Mouse (Mus musculus) MN1 (cell line): ENCODE data around the gene Nfkbil1.

ENCODE experiments used
- DNase-seq: peaks from one replicate; pipeline ENCODE4 v3.0.0-alpha.2; 2016; ENCODE audit warnings: low spot score

Gene Nfkbil1

DNA sequence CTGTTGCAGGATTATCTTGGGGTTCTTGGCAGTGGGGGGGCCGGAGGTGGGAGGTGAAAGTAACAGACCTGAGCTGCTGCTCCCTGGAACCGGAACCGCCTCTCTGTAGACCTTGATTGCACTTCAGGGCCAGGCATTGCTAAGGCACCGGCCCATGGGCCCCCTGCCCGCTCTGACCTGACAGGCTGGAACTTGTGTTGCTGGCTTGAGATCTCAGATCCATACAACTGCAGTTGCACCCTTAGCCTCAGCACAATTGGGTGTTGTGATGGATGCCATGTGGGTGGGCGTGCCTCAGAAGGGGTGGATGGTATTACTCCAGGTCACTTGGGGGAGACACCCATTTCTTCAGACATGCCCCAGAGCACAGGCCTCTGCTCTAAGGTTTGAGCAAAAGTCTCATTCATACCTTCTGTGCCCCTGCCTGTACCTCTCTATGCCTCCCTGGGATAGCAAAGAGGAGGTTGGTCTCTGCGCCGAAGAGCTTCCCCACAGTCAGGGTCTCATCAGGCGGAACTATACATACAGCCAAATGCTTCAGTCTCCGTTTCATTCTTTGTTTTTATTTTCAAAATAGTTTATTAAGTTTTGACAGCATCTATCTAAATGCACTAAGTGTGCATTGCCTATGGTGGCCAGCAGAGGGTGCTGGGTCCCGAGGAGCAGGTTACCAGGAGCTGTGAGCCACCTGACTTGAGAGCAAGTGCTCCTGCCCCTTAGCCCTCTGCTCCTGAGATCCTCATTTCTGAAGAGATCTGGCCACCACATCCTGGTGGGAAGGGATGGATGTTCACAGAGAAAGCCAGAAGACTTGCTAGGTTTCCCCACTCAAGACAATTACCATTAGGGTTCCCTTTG is 18.9 kb upstream of the Nfkbil1 start:
- peak; percentile 64 for DNase-seq

DNA sequence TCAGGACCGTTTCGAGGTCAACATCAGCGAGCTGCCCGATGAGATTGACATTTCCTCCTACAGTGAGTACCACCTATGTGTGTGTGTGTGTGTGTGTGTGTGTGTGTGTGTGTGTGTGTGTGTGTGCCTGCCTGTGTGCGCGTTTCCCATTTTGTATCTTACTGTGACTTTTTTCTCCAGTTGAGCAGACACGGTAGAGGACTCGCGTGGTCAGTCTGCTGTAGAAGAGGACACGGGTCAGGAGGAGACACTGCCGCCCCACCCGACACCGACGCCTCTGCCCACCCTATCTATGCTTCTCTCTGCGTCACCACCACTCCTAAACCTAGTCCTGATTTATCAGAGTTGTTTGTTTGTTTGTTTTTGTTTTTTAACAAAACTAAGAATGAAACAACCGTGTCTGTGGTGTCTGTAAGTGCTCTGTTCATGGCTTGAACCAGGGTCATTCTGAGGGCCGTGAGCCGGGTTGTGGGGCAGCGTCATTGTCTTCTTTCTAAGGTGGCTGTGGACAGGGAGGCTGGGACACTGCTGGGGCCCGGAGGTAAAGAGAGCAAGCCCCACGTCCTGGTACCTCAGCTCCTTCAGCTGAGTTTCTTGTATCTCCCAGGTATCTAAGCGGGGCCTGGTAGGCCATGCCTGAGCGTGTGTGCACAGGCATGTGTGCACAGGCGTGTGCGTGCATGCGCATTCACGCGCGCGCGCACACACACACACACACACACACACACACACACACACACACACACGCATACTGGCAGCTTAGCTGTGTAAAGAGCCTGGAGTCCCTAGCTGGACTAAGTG is 17.9 kb upstream of the Nfkbil1 start:
- DNase-seq: no peak

DNA sequence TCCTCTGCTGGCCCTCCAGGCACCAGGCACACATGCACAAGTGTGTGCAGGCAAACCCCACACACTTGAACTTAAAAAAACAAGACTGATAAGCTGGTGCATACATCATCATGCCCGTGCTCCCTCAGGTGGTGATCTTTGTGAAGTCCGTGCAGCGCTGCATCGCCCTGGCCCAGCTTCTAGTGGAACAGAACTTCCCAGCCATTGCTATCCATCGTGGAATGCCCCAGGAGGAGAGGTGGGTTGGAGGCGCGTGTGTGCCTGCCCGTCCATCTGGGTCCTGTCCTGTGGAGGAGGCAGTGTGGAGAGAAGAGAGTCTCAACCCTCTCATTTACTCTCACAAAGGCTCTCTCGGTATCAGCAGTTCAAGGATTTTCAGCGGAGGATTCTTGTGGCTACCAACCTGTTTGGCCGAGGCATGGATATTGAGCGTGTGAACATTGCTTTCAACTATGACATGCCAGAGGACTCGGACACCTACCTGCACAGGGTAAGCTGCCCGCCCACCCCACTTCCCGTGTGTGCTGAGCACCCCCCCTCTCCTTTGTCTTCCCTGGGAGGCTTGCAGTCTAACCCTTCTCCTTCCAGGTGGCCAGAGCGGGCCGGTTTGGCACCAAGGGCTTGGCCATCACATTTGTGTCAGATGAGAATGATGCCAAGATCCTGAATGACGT is 17.2 kb upstream of the Nfkbil1 start:
- DNase-seq: no peak

DNA sequence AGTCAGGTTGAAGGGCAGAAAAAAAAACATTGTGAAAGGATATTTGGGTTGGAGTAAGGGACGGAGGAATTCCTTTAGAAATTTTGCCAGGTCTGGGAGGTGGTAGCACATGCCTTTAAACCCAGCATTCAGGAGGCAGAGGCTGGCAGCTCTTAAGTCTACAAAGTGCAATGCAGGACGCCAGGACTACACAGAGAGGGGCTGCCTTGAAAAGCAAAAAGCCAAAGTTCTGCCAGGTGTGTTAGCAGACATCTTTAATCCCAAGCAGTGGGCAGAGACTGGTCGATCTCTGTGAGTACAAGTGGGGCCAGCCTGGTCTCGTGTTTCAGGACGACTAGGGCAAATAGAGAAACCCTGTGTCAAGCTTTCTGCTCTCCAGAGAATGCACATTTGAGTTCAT is 16.4 kb upstream of the Nfkbil1 start:
- DNase-seq: no peak

DNA sequence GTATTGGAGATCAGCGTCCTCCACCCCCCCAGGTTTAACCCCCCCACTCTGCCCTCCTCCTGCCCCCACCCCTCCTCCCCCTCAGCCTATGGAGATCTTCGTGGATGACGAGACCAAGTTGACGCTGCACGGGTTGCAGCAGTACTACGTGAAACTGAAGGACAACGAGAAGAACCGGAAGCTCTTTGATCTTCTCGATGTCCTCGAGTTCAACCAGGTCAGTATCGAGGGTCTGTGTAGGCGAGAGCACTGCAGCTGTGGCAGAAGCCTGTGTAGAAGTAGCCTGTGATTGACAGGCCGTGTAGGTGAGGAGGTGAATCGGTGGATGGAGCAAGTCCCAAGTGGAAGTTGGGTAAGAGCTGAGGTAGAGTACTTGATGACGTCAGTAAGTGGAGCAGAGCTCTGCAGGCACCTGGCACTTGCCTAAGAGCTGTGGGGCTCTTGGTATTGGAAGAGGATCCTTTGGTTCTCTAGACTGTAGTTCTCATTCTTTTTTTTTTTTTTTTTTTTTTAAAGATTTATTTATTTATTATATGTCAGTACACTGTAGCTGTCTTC is 15.6 kb upstream of the Nfkbil1 start:
- no peak for DNase-seq

DNA sequence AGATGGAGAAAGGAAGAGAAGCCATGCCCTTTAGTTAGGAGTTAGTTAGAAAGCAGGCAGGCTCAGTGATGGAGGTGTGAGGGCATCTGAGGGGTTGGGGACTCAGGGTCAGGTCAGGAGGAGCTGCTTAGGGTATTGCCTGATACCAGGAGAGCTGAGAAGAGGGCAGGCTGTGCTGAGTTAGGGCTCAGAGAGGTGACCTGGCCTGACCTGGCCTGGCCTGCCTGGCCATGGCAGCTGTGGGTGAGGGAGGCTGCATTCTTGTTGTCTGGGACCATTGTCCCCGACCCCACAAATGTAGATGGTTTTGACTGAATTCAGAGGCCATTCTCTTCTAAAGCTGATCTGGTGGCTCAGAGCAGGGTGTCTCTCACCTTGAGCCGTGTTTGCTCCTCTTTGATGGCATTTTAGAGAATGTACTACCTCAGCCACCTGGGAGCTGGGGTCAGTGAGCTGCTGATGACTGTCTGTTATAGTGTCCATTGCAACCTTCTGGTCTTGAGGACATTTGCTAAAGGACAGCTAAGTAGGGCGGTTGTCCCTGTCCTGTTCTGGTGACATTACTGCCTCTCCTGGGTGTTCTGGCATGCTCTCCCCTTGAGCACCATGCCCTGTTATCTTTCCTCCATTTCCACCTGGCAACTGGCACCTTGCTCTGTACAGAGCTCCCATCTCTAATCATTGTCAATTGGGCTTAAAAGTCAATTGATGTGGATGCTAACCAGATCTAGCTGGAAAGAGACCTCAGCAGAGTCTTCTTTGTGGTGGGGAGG is 14.9 kb upstream of the Nfkbil1 start:
- DNase-seq: no peak

DNA sequence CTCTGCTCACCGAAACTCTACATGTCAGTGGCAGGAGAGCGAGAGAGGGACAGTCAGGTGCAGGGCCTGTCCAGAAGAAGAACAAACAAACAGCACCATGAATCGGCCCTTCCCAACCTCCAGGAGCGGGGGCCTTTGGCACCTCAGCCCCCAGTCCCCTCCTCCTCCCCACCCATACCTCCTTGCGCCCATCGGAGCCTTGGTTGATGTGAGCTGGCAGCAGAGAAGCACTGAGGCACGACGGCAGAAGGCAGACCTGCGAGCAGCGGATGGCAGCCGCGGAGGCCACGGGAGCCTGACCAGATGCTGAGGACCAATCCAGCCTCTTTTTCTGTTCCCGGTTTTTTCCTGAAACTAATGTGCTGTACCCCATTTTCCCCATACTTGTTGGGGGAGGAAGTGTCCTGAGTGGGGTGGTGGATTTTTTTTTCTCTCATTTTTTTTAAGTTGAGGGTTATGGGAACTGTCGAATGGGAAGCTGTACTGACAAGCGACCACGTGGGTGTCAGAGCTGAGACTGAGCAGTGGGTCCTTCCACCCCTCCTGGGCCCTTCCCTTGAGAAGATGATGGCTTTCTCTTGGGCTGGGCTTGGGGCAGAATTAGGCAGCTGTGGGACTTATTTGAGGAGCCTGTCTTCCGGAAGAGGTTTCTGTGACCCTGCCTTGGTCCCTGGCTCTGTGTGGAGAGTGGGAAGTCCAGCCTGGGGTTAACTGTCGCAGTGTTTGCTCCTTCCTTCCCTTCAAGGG is 14.0 kb upstream of the Nfkbil1 start:
- no peak for DNase-seq

DNA sequence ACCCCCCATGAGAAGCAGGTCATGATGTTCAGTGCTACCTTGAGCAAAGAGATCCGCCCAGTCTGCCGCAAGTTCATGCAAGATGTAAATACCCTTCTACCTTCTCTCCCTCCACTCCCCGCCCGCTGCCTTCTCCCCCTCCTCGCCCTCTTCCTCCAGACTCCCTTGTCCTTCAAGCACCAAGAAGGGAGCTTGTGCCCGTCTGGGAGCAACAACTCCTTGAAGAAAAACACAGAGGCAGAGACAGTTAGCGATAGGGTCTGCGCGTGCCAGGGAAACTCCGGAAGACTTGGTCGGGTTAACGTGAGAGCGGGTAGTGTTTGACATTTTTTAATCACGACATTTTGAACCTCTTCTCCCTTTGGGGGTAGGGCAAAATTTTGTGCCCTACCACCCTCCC is 13.4 kb upstream of the Nfkbil1 start:
- DNase-seq: no peak

DNA sequence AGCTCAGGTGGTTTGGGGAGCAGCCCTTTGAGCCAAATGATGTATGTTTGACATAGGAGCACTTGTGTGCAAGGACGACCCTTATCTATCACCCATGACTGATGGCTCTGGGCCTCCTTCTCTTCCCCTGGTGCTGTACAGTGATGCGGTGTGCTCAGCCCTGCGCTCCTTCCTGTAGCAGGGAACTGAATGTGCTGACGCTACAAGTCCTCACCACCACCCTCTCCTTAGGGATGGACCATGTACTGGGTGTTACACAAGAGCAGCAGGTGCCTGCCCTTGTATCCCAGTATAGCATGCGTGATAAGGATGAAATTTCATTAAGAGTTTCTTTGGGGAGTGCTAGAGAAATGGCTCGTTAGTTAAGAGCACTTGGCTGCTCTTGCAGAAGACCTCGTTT is 11.6 kb upstream of the Nfkbil1 start:
- no peak for DNase-seq

DNA sequence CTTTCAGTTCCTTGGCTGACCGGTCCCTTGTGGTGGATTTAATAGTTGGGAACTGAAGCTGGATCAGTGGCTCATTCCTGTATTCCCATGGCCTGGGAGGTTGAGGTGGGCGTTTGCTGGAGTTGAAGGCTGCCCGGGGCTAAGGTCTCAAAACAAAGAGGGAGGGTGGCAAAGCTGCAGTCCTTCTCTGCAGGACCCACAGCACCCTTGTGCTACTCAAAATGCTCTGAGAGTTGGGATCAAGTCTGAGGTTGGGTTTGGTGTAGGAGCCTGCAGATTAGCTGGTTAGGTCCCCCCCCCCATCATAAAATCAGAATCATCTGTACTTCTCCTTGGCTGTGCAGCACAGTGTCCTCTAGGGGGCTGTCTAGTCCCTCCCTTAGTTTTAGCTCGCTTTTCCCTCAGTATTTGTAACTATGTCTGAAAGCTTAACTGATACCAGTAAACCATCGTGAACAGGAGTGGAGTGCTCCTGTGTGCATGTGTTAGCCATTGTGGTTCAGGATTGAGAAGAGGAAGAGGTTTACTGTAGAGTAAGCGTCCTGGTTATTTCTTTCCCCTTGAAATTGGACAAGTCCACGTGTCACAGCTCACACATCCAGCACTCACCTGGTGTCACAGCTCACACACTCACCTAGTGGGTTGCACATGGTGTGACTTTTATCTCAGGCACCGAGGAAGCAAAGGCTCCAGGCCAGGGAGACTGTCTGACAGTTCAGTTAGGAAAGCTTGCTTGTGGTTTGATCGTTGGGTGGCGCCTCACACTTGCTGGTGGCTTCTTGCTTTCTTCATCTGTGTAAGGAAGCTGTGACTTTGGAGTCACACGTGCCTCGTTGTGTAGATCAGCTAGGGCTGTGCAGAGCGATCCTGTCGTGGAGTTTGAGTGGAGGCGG is 10.4 kb upstream of the Nfkbil1 start:
- DNase-seq: no peak

DNA sequence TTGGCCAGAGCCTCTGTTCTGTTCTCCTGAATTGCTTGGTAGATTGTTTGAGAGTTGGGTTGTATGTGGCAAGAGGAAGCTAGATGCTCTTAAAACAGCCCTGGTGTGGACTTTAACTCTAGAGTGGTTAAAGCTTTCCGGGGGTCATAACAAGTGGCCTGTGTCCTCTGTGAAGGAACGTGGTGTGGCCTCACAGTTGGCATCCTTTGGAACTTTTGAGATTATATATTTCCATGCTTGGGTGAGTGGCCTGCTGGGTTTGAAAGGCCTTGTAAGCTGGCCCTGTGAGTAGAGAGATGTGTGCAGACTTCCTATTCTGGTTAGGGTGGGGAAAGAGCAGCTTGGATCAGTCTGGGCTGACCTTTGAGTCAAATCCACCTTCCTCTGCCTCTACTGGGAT is 9.4 kb upstream of the Nfkbil1 start:
- DNase-seq: no peak

DNA sequence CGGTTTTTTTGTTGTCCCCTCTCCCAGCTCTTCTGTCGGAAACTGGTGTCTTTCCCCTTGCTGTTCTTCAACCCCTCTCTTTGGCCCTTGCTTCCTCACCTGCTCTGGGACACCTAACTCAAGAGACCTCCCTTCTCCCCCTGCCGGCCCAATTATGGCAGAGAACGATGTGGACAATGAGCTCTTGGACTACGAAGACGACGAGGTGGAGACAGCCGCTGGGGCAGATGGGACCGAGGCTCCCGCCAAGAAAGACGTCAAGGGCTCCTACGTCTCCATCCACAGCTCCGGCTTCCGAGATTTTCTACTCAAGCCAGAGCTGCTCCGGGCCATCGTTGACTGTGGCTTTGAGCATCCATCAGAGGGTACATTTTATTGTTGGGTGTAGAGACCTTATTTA is 7.5 kb upstream of the Nfkbil1 start:
- DNase-seq: peak; percentile 62

DNA sequence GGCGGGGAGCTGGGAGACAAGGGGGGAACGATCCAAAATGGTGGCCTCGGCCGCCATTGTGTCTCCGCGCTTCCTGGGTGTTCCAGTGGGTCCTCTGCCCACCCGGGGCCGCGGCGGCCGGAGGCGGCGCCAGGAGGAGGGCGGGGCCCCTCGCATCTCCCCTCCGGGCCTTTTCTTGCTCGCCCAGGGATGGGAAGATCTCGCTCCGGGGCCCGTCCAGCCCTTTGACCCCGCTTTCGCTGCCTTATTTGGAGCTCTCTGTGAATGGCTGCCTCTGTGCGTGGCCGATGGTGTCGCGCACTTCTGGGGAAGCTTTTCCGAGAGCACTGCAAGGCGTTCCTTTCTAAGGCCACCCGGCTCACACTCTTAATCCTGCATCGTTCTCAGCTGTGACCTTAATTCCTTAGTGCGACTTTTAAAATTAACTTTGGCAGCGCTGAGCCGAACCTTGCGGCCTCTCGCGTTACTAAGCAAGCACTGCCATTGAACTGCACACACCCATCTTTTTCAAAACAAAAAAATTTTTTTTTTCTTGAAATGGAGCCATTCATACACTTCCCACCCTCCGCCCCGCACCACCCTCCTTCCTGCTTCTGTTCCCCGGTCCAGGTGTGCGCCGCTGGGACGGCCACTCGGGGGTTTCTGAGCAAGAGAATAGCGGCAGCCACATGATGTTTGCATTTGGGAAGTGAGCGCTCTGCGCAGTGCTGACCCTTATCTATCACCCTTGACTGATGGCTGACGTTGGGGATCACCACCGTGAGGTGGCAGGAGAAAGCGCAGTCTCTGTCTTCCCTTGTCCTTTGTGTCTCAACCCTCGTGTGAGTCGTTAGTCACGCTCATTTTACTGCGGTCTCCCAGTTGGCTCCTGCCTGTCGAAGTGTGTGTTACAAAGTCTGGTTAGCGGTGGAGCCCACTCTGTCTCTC is 6.7 kb upstream of the Nfkbil1 start:
- DNase-seq: peak; percentile 88

DNA sequence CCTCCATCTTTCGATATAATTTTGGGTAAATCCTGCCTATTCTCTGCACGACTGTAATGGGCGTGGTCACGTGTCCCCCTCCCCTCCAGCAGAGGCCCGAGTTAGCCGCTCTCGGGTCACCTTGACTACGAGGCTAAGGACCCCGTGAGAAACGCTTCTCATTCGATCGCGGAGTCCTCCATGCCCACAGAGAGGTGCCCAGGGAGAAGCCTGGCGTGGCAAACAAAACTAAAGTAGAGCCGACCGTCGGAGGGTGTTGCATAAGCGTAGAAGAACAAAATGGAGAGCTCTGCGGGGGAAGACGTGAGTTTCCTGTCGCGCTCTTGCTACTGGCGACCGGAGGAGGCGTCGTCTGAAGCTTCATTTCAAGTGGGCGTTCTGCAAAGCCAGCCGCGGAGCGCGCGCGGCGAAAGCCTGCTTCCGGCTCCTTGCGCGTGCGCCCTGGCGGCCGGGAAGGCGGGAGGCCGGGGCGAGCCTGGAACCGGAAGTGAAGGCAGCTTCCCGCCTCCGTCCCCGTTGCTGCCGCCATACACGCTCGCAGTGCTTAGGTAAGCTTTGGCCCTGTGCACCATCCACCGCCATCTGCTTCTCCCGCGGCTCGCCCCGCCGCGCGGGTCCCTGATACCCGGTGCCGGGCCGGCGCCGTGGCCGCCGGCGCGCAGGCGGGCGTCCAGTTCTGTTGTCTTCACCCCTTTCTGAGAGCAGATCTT is 5.9 kb upstream of the Nfkbil1 start, which contains the start of gene Ddx39b:
Ddx39b (plus strand) TSS at position 442 of the 710 bp plus-strand sequence.
- peak; percentile 98 for DNase-seq

DNA sequence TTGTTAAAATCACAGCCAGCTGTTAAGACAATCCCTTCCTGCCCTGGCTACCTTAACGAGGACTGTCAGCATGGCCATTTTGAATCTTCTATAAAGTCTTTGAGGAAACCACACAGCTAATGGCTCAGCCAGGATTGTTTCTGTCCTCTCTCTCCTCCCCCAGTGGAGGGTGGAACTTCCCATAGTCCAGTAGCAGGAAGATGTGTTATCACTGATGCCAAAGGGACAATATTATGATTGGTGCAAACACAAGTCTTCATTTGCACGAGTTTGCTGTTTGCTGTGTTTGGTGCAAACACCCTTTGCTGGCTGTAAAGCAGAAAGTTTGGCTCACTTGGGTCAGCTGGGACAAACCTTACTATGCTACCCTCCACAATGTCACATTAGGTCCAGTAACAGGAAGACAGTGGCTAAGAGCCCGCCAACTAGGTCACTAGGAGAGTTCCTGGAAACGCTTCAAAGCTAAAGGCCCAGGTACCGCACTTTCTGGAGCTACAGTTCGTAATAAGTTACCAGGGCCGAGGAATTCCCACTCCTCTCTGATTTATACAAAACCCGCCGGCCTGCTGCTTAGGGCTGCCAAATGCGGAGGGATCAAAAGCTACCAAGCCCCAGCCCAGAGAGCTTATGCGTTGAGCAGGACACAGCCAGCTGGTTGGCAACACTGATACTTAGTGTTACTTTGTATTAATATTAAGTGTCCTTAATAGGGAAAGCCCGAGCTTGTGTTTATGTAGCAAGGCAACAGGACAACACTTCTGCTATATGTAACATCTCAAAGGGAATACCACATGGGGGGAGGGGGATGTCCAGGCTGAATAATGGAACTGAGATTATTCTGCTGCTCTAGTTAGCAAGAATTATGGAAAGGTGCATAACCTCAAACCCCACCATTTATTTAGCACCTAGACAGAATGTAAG is 5.1 kb upstream of the Nfkbil1 start:
- DNase-seq: no peak

DNA sequence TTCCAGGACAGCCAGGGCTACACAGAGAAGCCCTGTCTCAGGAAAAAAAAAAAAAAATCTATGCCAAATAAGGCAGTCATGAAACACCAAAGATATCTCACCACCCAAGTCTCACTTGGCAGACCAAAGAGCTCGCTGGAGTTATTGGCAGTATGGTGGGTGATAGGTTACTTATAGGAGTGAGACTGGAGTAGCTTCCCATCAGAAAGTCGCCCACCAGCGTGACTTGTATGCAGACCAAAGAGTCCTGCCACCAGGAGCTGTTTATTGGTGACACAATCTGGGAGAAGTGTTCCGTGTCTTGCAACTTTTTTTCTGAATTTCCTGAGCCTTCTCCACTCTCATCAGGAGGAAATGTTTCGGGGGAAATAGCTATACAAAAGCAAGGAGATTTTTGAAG is 4.1 kb upstream of the Nfkbil1 start:
- DNase-seq: no peak

DNA sequence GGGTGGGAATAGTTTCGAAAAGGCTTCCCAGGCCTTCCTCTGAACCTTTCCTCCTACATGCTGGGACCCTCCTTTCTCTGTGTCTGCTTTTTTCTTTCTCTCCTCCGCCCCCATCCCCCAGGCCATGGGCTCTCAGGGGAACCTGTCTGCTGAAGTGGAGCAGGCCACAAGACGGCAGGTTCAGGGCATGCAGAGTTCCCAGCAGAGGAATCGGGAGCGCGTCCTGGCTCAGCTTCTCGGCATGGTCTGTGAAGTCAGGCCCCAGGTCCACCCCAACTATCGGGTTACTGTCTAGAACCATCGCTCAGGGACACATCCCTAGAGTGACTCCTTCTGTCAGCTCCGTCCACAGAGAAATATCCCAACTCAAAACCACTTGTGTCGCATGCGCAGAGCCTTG is 1.9 kb upstream of the Nfkbil1 start:
- no peak for DNase-seq
